Mouse (Mus musculus) testis, postnatal 14 days (tissue): ENCODE results near the gene Scoc.
A peak's percentile ranks its signal among the peaks of the same experiment; 100 is the strongest.
"Not testable (repeated sequence)": the region's sequence is repeated elsewhere in the genome, so short reads cannot be mapped to it uniquely, and the experiment has no call there.

Experiments used
- DNase-seq: peaks from one replicate; pipeline ENCODE4 v3.0.0; 2021; ENCODE audit warnings: low spot score

Scoc gene

DNA sequence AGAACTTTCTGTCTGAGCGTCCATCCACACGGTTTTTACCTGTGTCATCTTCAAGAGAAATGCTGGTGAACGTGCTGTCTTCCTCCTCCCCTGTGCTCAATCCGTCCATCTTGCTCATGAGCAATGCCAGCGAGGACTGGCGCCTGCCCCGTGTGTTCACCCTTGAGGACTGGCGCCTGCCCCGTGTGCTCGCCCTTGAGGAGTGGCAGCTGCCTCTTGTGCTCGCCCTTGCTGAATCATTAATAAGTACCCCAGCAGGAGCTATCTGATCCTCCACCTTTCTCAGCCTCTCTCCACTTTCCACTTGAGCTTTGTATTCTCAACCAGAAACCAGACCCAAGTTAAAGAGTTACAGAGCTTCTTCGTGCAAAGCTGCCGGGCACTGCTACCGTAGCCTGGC is at the start of gene Scoc:
Gene Scoc (minus strand): TSS at position 170 of the 400 bp plus-strand sequence.
- no peak for DNase-seq

GRCm38 (mm10) chr8:83459606-83460005 is 1.4 kb upstream of the Scoc start:
- DNase-seq = no peak

- no peak for DNase-seq
Observed at GRCm38 (mm10) chr8:83457121-83457520, 1.1 kb downstream of the Scoc start.

- DNase-seq = no peak
Observed at GRCm38 (mm10) chr8:83451056-83451455, 7.1 kb downstream of the Scoc start.

DNA sequence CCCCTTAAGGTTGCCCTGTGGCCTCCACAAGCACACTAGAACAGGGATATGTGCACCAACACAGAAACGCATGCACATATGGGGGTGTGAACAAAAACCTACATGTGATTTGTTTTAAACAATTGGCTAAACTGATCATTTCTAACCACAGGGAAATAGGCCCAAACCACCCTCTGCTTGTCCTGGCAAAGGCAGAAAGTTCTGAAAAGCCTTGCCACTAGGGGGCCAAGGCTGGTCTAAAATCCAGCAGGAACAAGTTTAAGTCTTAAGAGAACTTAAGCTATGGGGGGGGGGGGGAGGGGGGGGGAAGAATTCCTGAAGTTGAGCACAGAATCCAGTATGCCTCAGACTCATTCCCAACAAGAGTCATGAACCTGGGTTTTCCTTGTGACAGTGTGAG is 8.2 kb downstream of the Scoc start:
- DNase-seq = no peak

GRCm38 (mm10) chr8:83443052-83443400 is 15.2 kb downstream of the Scoc start:
- no peak for DNase-seq

GRCm38 (mm10) chr8:83442243-83443051 is 15.7 kb downstream of the Scoc start:
- peak; percentile 99 for DNase-seq

GRCm38 (mm10) chr8:83441656-83442242 is 16.4 kb downstream of the Scoc start:
- no peak for DNase-seq

GRCm38 (mm10) chr8:83437077-83437476 is 21.1 kb downstream of the Scoc start:
- DNase-seq = no peak

DNA sequence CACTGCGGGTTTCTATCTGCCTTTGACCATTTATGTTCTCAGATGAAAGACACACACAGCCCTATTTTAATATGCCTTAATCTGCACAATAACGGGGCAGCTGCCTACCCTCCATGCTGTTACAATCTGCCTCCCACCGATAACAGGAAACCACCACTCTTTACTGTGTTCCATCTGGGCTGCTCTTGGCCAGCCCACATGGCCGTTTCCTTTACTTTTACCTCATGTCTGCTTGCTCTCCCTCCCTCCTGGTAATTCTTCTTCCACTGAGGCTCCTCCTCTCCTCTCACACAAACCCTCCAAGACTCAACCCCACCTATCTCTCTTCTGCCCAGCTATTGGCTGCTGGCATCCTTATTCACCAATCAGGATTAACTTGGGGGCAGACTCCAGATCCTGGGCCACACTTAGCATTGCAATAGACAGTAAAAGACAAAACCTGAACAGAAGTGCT is 29.1 kb downstream of the Scoc start:
- no peak for DNase-seq

- DNase-seq = not testable (repeated sequence)
Observed at GRCm38 (mm10) chr8:83428621-83429020, 29.6 kb downstream of the Scoc start.

GRCm38 (mm10) chr8:83426949-83427348 is 31.2 kb downstream of the Scoc start:
- no peak for DNase-seq

GRCm38 (mm10) chr8:83426104-83426759 is 32.0 kb downstream of the Scoc start:
- DNase-seq = no peak

DNA sequence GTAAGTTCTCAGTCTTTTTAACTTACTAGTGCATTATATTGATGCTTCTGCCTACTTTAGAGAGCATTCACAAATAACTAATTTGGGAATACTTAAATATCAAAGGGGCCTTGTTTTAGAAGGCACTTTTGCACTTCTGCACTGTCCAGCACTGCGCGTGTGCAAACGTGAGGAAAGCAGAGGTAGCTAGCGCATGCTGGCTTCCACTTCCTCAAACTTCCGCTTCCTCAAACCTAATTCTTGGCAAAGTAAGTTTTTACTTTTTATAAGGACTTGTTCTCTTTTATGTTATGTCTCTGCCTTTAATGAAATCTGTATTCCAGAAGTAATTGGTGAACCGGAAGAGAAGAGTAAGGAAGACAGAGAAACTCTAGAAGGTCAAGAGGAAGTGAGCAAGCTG is 33.0 kb downstream of the Scoc start:
- no peak for DNase-seq

DNA sequence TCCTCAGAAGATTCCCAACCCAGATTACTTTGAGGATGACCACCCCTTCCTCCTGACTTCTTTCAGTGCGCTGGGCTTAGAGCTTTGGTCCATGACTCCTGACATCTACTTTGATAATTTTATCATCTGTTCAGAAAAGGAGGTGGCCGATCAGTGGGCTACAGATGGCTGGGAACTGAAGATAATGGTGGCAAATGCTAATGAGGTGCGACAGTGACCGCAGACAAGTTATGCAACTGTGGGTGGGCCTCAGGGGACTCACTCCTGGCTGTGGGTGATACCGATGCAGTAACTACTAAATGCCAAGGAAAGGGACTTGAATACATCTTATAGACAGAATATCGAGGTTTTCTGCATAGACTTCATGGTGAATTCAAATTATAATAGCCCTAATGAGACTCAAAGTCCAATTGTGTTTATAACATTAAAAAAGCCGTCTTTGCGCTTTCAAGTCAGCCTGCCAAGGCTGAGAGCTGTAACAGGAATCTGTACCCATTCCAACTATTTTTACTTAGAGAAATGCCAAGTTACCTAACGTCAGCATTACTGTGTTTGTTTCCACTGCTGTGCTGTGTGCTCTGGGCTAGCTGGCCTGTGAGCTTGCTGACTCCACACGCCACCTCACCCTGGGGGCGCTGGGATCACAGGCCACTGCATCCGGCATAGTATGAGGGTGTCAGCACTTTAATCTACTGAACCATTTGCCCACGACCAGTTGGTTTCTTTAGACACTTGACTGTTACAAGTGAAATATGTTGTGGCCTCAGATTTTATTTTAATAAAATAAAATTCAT is 35.0 kb downstream of the Scoc start:
- no peak for DNase-seq

GRCm38 (mm10) chr8:83421354-83421753 is 36.8 kb downstream of the Scoc start:
- DNase-seq = no peak

DNA sequence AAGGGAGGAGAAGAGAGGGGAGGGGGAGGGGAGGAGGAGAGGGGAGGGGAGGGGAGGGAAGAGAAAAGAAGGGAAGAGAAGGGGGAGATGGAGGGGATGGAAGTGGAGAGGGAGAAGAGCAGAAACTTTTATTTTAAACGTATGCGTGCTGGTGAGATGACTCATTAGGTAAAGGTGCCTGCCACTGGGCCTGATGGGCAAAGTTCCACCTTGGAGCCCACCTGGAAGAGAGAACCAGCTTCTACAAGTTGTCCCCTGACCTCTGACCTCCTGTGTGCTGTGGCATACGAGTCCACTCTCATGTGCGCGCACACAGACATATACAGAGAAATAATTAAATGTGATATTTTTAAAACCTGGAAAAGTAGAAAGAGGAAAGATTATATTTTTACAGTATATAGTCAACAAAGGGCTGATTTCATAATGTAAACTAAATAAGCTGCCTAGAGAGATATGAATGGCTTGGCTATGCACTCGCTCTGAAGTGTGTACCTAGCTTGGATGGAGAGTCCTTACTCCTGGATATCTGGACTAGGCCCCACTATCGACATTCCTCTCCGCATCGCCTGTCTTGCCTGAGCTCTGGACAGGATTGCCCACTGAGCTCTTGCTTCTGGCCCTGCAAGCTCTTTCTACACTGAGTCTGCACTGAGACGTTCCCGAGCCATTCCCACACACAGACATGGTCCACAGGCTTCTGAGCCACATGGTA is 39.2 kb downstream of the Scoc start:
- DNase-seq = no peak

GRCm38 (mm10) chr8:83417970-83418369 is 40.2 kb downstream of the Scoc start:
- DNase-seq = no peak

DNA sequence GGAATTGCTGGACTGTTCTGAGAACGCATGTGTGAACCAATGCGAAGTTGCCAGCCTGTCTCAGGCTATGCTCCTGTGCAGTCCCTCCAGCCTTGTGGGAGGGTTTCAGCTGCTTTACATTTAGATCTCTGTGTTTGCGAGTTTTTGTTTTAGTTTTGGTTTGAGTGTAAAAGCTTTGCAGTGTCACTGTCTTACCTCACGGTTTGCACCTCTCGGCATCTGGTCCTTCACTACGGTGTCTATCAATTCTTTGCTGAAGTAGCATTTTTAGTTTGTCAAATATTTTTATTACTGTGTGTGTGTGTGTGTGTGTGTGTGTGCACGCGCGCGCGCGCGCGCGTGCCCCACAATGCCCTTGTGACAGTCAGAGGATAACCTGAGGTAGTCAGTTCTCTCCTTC is 41.3 kb downstream of the Scoc start:
- no peak for DNase-seq

GRCm38 (mm10) chr8:83408496-83408895 is 49.7 kb downstream of the Scoc start:
- DNase-seq = no peak

- DNase-seq = no peak
Observed at GRCm38 (mm10) chr8:83406836-83407235, 51.4 kb downstream of the Scoc start.

GRCm38 (mm10) chr8:83405548-83405947 is 52.6 kb downstream of the Scoc start:
- no peak for DNase-seq
